Mouse (Mus musculus) lung, postnatal 0 days (tissue): ENCODE measurements around the gene Slc4a3.

ENCODE experiments used
- CTCF ChIP-seq: IDR thresholded peaks from 2 replicates; pipeline ENCODE4 v1.5.1; 2016; ENCODE audit warnings: antibody characterized with exemption, mild to moderate bottlenecking
- EP300 ChIP-seq: IDR thresholded peaks from 2 replicates; pipeline ENCODE4 v1.6.1; 2016; ENCODE audit warnings: antibody characterized with exemption, mild to moderate bottlenecking, control low read depth

DNA sequence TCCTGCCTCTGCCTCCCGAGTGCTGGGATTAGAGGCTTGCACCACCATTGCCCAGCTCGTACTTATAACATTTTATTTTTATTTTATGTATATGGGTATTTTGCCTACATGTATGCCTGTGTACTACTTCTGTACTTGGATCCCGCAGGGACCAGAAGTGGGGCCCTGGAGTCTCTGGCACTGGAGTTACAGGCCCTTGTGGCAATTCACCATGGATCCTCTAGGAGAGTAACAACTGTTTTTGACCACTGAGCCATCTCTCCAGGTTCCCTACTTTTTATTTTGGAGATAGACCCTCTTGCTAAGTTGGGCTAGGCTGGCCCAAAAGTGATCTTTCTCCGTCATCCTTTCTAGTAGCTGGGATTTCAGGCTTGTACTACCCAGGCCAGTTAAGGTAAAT lies 27.6 kb upstream of the Slc4a3 start:
- TF ChIP-seq EP300 (no peak), CTCF (no peak)
